Mouse (Mus musculus) ovary, postnatal 10 days (tissue): ENCODE data around the gene Slc35g2.

Source experiments
- DNase-seq: peaks from one replicate; pipeline ENCODE4 v3.0.0; 2022; ENCODE audit warnings: low spot score

The Slc35g2 gene

GRCm38 (mm10) chr9:100558991-100559390 is 11.9 kb downstream of the Slc35g2 start:
- DNase-seq, result no peak

- DNase-seq, result no peak
Observed at GRCm38 (mm10) chr9:100558023-100558573, 12.8 kb downstream of the Slc35g2 start.

GRCm38 (mm10) chr9:100555686-100556085 is 15.2 kb downstream of the Slc35g2 start:
- DNase-seq, result no peak

- DNase-seq, result no peak
Observed at GRCm38 (mm10) chr9:100548313-100548712, 22.6 kb downstream of the Slc35g2 start.

- DNase-seq, result no peak
Observed at GRCm38 (mm10) chr9:100546594-100546910, 24.3 kb downstream of the Slc35g2 start.

GRCm38 (mm10) chr9:100545715-100546593 is 24.9 kb downstream of the Slc35g2 start, which contains the start of gene Nck1:
Gene Nck1 (minus strand): TSS chr9:100546134.
- peak; percentile 94 for DNase-seq

GRCm38 (mm10) chr9:100544948-100545714 is 25.8 kb downstream of the Slc35g2 start:
- no peak for DNase-seq

GRCm38 (mm10) chr9:100535618-100536262 is 35.1 kb downstream of the Slc35g2 start:
- no peak for DNase-seq

GRCm38 (mm10) chr9:100534686-100535085 is 36.2 kb downstream of the Slc35g2 start:
- no peak for DNase-seq

GRCm38 (mm10) chr9:100532847-100533505 is 37.9 kb downstream of the Slc35g2 start:
- DNase-seq, result no peak

- DNase-seq, result no peak
Observed at GRCm38 (mm10) chr9:100531296-100531695, 39.6 kb downstream of the Slc35g2 start.

- no peak for DNase-seq
Observed at GRCm38 (mm10) chr9:100525225-100525624, 45.7 kb downstream of the Slc35g2 start.

GRCm38 (mm10) chr9:100522029-100522428 is 48.9 kb downstream of the Slc35g2 start:
- no peak for DNase-seq

GRCm38 (mm10) chr9:100520586-100520985 is 50.3 kb downstream of the Slc35g2 start:
- DNase-seq, result no peak

GRCm38 (mm10) chr9:100520012-100520411 is 50.9 kb downstream of the Slc35g2 start:
- no peak for DNase-seq

- DNase-seq, result no peak
Observed at GRCm38 (mm10) chr9:100507581-100507980, 63.3 kb downstream of the Slc35g2 start.

- peak; percentile 23 for DNase-seq
Observed at GRCm38 (mm10) chr9:100506652-100507051, 64.2 kb downstream of the Slc35g2 start.

- no peak for DNase-seq
Observed at GRCm38 (mm10) chr9:100505498-100505897, 65.4 kb downstream of the Slc35g2 start.
